Mouse (Mus musculus): ENCODE measurements around the gene Gm20422. TPM values are rescaled to one million over a fixed set of nuclear protein-coding genes. Genes with fewer than 3 reads are reported as not detected.

Gm20422 gene
- polyA plus RNA-seq, 1 experiment = 0.15 TPM

DNA sequence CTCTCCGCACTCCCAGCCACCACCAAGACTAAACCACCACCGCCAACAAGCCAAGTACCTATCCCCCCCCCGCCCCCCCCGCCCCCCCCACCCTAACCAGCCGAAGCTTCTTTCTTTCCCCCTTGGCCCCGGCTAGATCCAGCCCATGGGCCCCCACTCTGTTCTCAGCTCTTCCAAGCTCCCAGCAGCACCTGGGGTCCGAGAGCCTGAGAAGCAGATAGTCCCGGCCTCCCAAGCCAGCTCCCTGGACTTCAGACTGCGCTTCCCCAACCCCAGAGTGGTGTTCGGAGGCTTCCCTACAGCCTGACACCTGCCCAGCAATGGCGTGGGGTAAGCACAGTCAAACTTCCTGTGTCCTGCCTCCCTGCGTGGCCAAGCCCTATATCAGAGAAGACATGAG is 2.4 kb upstream of the Gm20422 start:
- no peak for TF ChIP-seq POLR2A (IDR thresholded peaks at IDR 0.05; ENCODE audit: extremely low read depth, insufficient read depth, low read length)
- no peak for TF ChIP-seq CTCF (IDR thresholded peaks at IDR 0.05; ENCODE audit: extremely low read depth, insufficient read depth, low read length)

DNA sequence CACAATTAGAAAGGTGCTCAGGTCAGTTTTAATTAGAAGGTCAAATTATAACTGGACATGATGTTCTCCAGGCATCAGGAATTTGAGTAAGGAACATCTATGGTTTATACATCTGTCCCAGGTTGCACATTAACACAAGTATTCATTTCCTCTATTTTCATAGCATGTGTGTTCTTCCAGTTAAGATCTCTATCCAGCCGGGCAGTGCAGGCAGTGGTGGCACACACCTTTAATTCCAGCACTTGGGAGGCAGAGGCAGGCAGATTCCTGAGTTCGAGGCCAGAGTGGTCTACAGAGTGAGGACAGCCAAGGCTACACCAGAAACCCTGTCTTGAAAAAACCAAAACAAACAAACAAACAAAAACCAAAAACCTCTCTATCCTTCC is 456 bp upstream of the Gm20422 start:
- H3K4me1 ChIP-seq (ENCODE audit: control insufficient read depth, insufficient read depth, low read length) = peaks cover 3% of the 10 kb centered on the region
- H3K27ac ChIP-seq (ENCODE audit: insufficient read depth, low read length) = no peak overlapping the region
- TF ChIP-seq CTCF (IDR thresholded peaks at IDR 0.05; ENCODE audit: extremely low read depth, insufficient read depth, low read length) = no peak
- TF ChIP-seq POLR2A (IDR thresholded peaks at IDR 0.05; ENCODE audit: extremely low read depth, insufficient read depth, low read length) = no peak
- H3K4me3 ChIP-seq (ENCODE audit: insufficient read depth, low read length) = peak overlapping the region; percentile 69; the same call in 1 of the 2 replicates

More for the DNA sequence above, 2.4 kb upstream of the Gm20422 start:
- H3K4me3 ChIP-seq (ENCODE audit: insufficient read depth, low read length) = no peak overlapping the region
- H3K27ac ChIP-seq (ENCODE audit: insufficient read depth, low read length) = no peak overlapping the region
- no peaks in the 10 kb centered on the region; the same call in 1 of the 2 replicates for H3K4me1 ChIP-seq (ENCODE audit: control insufficient read depth, insufficient read depth, low read length)

DNA sequence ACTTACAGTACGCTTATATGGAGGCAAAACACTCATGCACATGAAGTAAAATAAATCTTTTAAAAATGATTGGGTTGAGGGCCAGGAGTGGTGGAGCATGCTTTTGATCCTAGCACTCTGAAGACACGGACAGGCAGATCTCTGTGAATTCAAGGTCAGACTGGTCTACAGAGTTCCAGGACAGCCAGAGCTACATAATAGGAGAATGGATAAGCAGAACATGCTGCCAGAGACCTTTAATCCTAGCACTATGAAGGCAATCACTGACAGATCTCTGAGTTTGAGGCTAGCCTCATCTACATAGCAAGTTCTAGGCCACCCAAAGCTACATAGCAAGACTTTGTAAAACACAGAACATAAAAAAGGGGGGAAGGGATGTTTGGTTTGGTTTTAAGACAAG is 2.6 kb downstream of the Gm20422 start:
- Histone ChIP-seq H3K4me1 (ENCODE audit: control insufficient read depth, insufficient read depth, low read length) (peaks cover 3% of the 10 kb centered on the region), H3K4me3 (ENCODE audit: insufficient read depth, low read length) (no peak overlapping the region), H3K27ac (ENCODE audit: insufficient read depth, low read length) (no peak overlapping the region)
- TF ChIP-seq POLR2A (IDR thresholded peaks at IDR 0.05; ENCODE audit: extremely low read depth, insufficient read depth, low read length) = no peak
- TF ChIP-seq CTCF (IDR thresholded peaks at IDR 0.05; ENCODE audit: extremely low read depth, insufficient read depth, low read length) = no peak

DNA sequence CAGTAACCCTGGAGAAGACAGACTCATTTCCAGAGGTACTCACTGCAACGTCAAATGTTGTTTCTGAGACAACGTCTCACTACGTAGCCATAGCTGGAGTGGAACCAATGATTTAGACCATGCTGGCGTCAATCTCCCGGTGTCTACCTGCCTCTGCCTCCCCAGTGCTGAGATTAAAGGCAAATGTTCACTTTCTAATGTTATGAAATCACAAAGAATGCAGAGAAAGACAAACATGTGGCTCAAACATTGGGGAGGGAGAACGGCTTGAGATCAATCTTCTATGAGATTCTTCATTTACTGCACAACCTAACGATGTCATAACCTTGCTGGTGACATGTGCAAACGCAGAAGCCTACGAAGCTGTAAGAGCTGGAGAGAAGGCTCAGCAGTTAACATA is 3.5 kb downstream of the Gm20422 start:
- Histone ChIP-seq H3K4me3 (ENCODE audit: insufficient read depth, low read length) (no peak overlapping the region), H3K4me1 (ENCODE audit: control insufficient read depth, insufficient read depth, low read length) (peaks cover 3% of the 10 kb centered on the region), H3K27ac (ENCODE audit: insufficient read depth, low read length) (no peak overlapping the region)
- TF ChIP-seq CTCF (IDR thresholded peaks at IDR 0.05; ENCODE audit: extremely low read depth, insufficient read depth, low read length) (no peak), POLR2A (IDR thresholded peaks at IDR 0.05; ENCODE audit: extremely low read depth, insufficient read depth, low read length) (no peak)

DNA sequence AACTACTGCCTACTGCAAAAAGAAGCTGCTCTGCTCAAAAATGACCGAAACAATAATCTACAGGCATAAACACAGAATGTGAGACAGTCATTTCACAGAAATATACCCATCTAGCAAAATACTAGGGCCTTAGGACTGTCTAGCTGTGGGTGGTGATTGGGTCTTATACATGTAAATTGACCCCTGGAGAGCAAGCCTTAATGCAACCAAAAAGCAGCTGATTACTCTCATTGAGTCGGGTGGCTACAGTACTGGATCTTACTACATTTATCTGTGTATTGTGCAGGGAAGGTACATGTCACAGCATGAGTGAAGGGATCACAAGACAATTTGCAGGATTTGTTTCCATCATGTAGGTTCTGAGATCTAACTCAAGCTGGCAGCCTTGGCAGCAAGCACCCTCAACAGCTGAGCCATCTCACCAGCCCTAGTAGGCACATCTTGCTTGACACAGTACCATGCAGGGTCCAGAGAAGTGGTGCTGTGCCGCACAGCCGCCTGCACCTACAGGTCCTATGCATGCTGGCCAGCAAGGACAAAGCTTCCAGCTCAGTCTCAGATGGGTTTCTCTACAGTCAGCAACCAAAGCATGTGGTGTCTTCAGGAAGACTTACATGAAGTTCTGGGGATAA is 12.8 kb downstream of the Gm20422 start:
- Histone ChIP-seq H3K4me3 (ENCODE audit: insufficient read depth, low read length) (no peak overlapping the region), H3K4me1 (ENCODE audit: control insufficient read depth, insufficient read depth, low read length) (no peaks in the 10 kb centered on the region), H3K27ac (ENCODE audit: insufficient read depth, low read length) (no peak overlapping the region)
- TF ChIP-seq CTCF (IDR thresholded peaks at IDR 0.05; ENCODE audit: extremely low read depth, insufficient read depth, low read length) = no peak

DNA sequence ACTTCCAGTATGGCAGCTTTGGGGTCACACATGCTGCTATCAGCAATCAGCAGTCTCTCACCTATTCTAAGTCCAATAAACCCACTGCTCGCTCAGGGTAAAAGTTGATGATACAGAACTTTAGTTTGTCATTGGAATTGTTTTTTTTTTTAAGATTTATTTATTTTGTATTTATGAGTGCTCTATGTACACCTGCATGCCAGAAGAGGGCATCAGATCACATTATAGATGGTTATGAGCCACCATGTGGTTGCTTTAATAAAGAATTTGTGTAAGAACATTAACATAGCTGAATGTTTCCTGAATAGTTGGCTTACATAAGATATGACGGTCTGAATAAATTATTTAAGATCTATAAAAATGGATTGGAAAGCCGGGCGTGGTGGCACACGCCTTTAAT is 16.4 kb downstream of the Gm20422 start:
- no peak overlapping the region for H3K4me3 ChIP-seq (ENCODE audit: insufficient read depth, low read length)
- no peaks in the 10 kb centered on the region for H3K4me1 ChIP-seq (ENCODE audit: control insufficient read depth, insufficient read depth, low read length)
- TF ChIP-seq POLR2A (IDR thresholded peaks at IDR 0.05; ENCODE audit: extremely low read depth, insufficient read depth, low read length) (no peak), CTCF (IDR thresholded peaks at IDR 0.05; ENCODE audit: extremely low read depth, insufficient read depth, low read length) (no peak)
- no peak overlapping the region for H3K27ac ChIP-seq (ENCODE audit: insufficient read depth, low read length)

DNA sequence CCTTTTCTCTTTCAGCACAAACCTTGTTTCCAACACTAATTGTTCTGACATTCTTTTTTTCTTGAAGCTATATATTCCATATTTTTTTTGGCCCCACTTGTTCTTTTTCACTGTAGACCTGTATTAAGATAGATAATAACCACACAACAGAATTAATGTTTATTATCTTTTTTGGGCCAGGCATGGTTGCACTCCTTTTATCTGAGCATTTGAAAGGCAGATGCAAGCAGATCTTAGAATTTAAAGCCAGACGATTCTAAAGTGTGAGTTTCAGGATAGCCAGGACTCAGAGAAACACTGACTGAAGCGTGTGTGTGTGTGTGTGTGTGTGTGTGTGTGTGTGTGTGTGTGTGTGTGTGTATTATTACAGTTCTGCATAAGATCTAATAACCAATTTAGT is 22.2 kb downstream of the Gm20422 start:
- no peak overlapping the region for H3K4me3 ChIP-seq (ENCODE audit: insufficient read depth, low read length)
- no peak overlapping the region for H3K27ac ChIP-seq (ENCODE audit: insufficient read depth, low read length)
- no peaks in the 10 kb centered on the region for H3K4me1 ChIP-seq (ENCODE audit: control insufficient read depth, insufficient read depth, low read length)
- TF ChIP-seq CTCF (IDR thresholded peaks at IDR 0.05; ENCODE audit: extremely low read depth, insufficient read depth, low read length) = no peak
- TF ChIP-seq POLR2A (IDR thresholded peaks at IDR 0.05; ENCODE audit: extremely low read depth, insufficient read depth, low read length) = no peak

DNA sequence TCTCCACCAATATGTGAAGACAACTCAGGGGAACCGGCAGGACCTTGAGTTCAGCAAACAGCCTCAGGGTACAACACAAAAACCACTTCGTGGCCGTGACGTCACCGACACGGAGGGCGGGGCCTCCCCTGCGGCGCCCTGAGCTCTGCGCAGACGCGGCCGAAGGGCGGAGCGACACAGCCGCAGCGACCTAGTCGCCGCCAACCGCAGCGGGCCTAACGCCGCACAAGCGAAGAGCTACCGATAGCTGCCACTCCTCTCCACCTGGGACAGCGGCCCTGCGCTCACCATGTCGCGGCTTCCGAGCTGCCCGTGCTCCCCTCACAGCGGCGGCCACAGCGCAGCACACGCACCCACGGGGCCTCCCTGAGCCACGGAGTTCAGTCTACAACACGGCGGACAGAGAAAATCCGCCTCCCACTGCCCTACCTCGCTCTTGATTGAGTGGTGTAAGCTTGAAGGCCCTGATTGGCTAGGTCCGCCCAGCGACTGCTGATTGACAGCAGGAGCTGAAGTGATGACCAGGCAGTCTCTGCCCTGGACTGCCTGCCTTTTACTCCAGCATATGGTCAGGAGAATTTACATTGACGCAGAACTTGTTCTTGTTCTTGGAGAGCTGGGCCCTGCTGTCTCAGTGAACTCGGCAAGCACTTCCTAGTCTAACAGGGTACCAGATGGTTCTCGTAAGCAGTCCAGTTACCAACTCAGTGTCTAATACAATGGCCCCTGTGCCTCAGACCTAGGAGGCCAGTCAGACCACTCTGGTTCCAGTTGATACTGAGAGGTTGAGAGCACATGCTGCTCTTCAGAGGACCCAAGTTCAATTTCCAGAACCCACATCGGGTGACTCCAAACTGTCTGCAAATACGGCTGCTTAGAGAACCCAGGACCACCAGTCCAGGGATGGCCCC is 24.9 kb downstream of the Gm20422 start, which contains the start of gene Zfp963:
Gene Zfp963 (minus strand): TSS at position 427 of the 911 bp plus-strand sequence.
- H3K4me3 ChIP-seq (ENCODE audit: insufficient read depth, low read length) = peak within 1 kb of the TSS; percentile 50
- TF ChIP-seq CTCF (IDR thresholded peaks at IDR 0.05; ENCODE audit: extremely low read depth, insufficient read depth, low read length) (no peak), POLR2A (IDR thresholded peaks at IDR 0.05; ENCODE audit: extremely low read depth, insufficient read depth, low read length) (peak; percentile 99)
- no peaks in the 10 kb centered on the region for H3K4me1 ChIP-seq (ENCODE audit: control insufficient read depth, insufficient read depth, low read length)
- H3K27ac ChIP-seq (ENCODE audit: insufficient read depth, low read length) = peak within 1 kb of the TSS; percentile 79

DNA sequence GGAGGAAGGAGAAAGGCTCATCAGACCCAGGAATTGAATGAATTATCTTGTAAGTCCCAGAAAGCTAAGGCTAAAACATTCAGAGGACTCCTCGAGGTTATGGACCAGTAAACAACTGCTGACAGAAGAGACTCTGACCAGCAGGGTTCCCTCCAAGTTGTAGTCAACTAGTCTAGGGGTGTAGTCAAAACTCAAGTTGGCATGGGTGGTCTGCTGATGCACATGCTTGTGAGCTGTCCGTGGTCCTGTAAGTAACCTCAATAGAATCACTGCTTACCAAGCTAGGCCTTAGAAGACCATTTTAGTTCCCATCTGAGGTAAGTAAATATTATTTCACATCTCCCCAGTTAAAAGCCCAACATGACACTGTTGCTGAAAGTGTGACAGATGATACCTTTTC is 33.5 kb downstream of the Gm20422 start:
- TF ChIP-seq CTCF (IDR thresholded peaks at IDR 0.05; ENCODE audit: extremely low read depth, insufficient read depth, low read length) (no peak), POLR2A (IDR thresholded peaks at IDR 0.05; ENCODE audit: extremely low read depth, insufficient read depth, low read length) (no peak)

DNA sequence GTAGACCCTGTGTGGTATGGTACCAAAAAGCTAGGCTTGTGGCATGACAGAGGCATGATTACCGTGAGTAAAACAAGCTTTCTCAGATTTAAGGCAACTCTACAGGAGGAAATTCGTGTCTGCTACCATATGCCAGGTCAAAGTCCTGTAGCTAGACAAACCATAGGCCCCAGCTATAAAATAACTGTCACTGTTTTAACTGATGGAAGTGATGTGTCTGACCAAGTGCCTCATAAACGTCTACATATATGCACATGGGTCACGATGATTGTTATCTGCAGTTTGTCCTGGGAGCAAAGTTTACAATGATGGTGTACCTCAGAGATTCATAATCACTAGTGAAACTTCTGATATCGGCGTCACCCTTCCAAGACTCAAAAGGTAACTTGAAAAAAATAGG is 33.9 kb downstream of the Gm20422 start:
- Histone ChIP-seq H3K4me3 (ENCODE audit: insufficient read depth, low read length) (no peak overlapping the region), H3K4me1 (ENCODE audit: control insufficient read depth, insufficient read depth, low read length) (no peaks in the 10 kb centered on the region), H3K27ac (ENCODE audit: insufficient read depth, low read length) (no peak overlapping the region)
- TF ChIP-seq POLR2A (IDR thresholded peaks at IDR 0.05; ENCODE audit: extremely low read depth, insufficient read depth, low read length) = no peak
- no peak for TF ChIP-seq CTCF (IDR thresholded peaks at IDR 0.05; ENCODE audit: extremely low read depth, insufficient read depth, low read length)

More for the DNA sequence above, 33.5 kb downstream of the Gm20422 start:
- Histone ChIP-seq H3K4me1 (ENCODE audit: control insufficient read depth, insufficient read depth, low read length) (no peaks in the 10 kb centered on the region), H3K4me3 (ENCODE audit: insufficient read depth, low read length) (no peak overlapping the region), H3K27ac (ENCODE audit: insufficient read depth, low read length) (no peak overlapping the region)
